Mouse (Mus musculus) heart, embryonic 15.5 days (tissue): ENCODE results near the gene Xpr1. TPM values are rescaled to one million over a fixed set of nuclear protein-coding genes. Genes with fewer than 3 reads are reported as not detected.

Source experiments
- ATAC-seq: fragments of 200-750 bp; cut with Nextera tagmentation; replicated peaks from 2 replicates; pipeline ENCODE4 v1.8.0; 2017; ENCODE audit warnings: low read depth, moderate TSS enrichment; ENCODE audit not compliant: insufficient number of reproducible peaks, insufficient read depth, low FRiP score
- H3K27ac ChIP-seq: fragments of 300-500 bp; sonication (generic); 2 replicates; pipeline ENCODE4 v1.5.1; 2015; ENCODE audit warnings: mild to moderate bottlenecking, inconsistent platforms
- H3K27me3 ChIP-seq: fragments of 300-500 bp; sonication (generic); 2 replicates; pipeline ENCODE4 v1.6.1; 2015; ENCODE audit warnings: inconsistent platforms
- H3K36me3 ChIP-seq: fragments of 300-500 bp; sonication (generic); 2 replicates; pipeline ENCODE4 v1.6.1; 2015; ENCODE audit warnings: mild to moderate bottlenecking, inconsistent platforms
- H3K4me1 ChIP-seq: fragments of 300-500 bp; sonication (generic); replicated peaks from 2 replicates; pipeline ENCODE4 v1.6.1; 2015; ENCODE audit warnings: inconsistent platforms
- H3K4me2 ChIP-seq: fragments of 300-500 bp; sonication (generic); 2 replicates; pipeline ENCODE4 v1.6.1; 2015; ENCODE audit warnings: inconsistent platforms, mild to moderate bottlenecking, moderate library complexity
- H3K4me3 ChIP-seq: fragments of 300-500 bp; sonication (generic); 2 replicates; pipeline ENCODE4 v1.5.1; 2015; ENCODE audit warnings: mild to moderate bottlenecking, inconsistent platforms
- H3K9ac ChIP-seq: fragments of 300-500 bp; sonication (generic); 2 replicates; pipeline ENCODE4 v1.6.1; 2015; ENCODE audit warnings: mild to moderate bottlenecking, inconsistent platforms
- H3K9me3 ChIP-seq: fragments of 300-500 bp; sonication (generic); replicated peaks from 2 replicates; pipeline ENCODE4 v1.6.1; 2016; ENCODE audit warnings: inconsistent platforms
- WGBS: fragments of 180-500 bp; shearing (Covaris S2); methylation state at CpG from one replicate; pipeline ENCODE4 v1.1.7; 2015; ENCODE audit warnings: mixed read lengths; 5-methylcytosine and 5-hydroxymethylcytosine counted together
- polyA plus RNA-seq: library from polyadenylated mRNA; unstranded; fragments of >200 nt; fragmentation: Nextera tagmentation; extraction: Ambion mirVana; gene quantifications from 2 replicates; pipeline ENCODE4 v1.2.1, GENCODE M21; 2015

Gene Xpr1
- polyA plus RNA-seq = 8.9 and 10.2 TPM in 2 replicates

GRCm38 (mm10) chr1:155416701-155417677 lies at the start of gene Xpr1:
TSS of gene Xpr1 (minus strand) at chr1:155417415.
- WGBS = under 1% methylated on average over 82 of the region's 82 CpGs
- ATAC-seq = peak; percentile 97
- H3K4me1 ChIP-seq = peaks cover 9% of the 10 kb centered on the region
- no peaks in the 10 kb centered on the region for H3K27me3 ChIP-seq
- peak within 1 kb of the TSS; percentile 75 for H3K9ac ChIP-seq
- H3K4me2 ChIP-seq = peak within 1 kb of the TSS; percentile 79
- no peaks in the 10 kb centered on the region for H3K9me3 ChIP-seq
- H3K27ac ChIP-seq = peak within 1 kb of the TSS; percentile 90
- H3K4me3 ChIP-seq = peak within 1 kb of the TSS; percentile 79
- H3K36me3 ChIP-seq = no peaks in the 10 kb centered on the region

GRCm38 (mm10) chr1:155463442-155463841 lies 46.2 kb upstream of the Xpr1 start:
- 72% methylated on average over 10 of the region's 10 CpGs for WGBS
- Histone ChIP-seq H3K4me3 (no peak overlapping the region), H3K36me3 (no peaks in the 10 kb centered on the region), H3K4me1 (no peaks in the 10 kb centered on the region), H3K27ac (no peak overlapping the region), H3K27me3 (no peaks in the 10 kb centered on the region), H3K9me3 (no peaks in the 10 kb centered on the region), H3K4me2 (no peak overlapping the region), H3K9ac (no peak overlapping the region)
- ATAC-seq = no peak

GRCm38 (mm10) chr1:155462582-155462981 lies 45.4 kb upstream of the Xpr1 start:
- Histone ChIP-seq H3K9me3 (no peaks in the 10 kb centered on the region), H3K27ac (no peak overlapping the region), H3K27me3 (no peaks in the 10 kb centered on the region), H3K36me3 (no peaks in the 10 kb centered on the region), H3K4me1 (no peaks in the 10 kb centered on the region), H3K4me3 (no peak overlapping the region), H3K4me2 (no peak overlapping the region), H3K9ac (no peak overlapping the region)
- WGBS = 71% methylated on average over 5 of the region's 5 CpGs
- ATAC-seq = no peak

GRCm38 (mm10) chr1:155457532-155457931 lies 40.3 kb upstream of the Xpr1 start:
- ATAC-seq = no peak

GRCm38 (mm10) chr1:155453180-155453579 lies 36.0 kb upstream of the Xpr1 start:
- no peak overlapping the region for H3K4me3 ChIP-seq
- H3K9ac ChIP-seq = no peak overlapping the region
- WGBS = 67% methylated on average over 8 of the region's 8 CpGs
- H3K4me2 ChIP-seq = no peak overlapping the region
- H3K9me3 ChIP-seq = no peaks in the 10 kb centered on the region
- no peaks in the 10 kb centered on the region for H3K36me3 ChIP-seq
- no peaks in the 10 kb centered on the region for H3K27me3 ChIP-seq
- 0 out of 2 replicates have a peak, but pooled peaks have one; percentile 18 for ATAC-seq
- H3K27ac ChIP-seq = no peak overlapping the region
- H3K4me1 ChIP-seq = no peaks in the 10 kb centered on the region

More at GRCm38 (mm10) chr1:155457532-155457931, 40.3 kb upstream of the Xpr1 start:
- H3K9me3 ChIP-seq = no peaks in the 10 kb centered on the region
- no peaks in the 10 kb centered on the region for H3K4me1 ChIP-seq
- H3K36me3 ChIP-seq = no peaks in the 10 kb centered on the region
- no peaks in the 10 kb centered on the region for H3K27me3 ChIP-seq
- H3K27ac ChIP-seq = no peak overlapping the region
- H3K9ac ChIP-seq = no peak overlapping the region
- no peak overlapping the region for H3K4me3 ChIP-seq
- no peak overlapping the region for H3K4me2 ChIP-seq
- 80% methylated on average over 7 of the region's 7 CpGs for WGBS

GRCm38 (mm10) chr1:155448932-155449331 lies 31.7 kb upstream of the Xpr1 start:
- WGBS = 64% methylated on average over 2 of the region's 2 CpGs
- H3K9ac ChIP-seq = no peak overlapping the region
- no peak overlapping the region for H3K4me2 ChIP-seq
- no peaks in the 10 kb centered on the region for H3K4me1 ChIP-seq
- no peaks in the 10 kb centered on the region for H3K27me3 ChIP-seq
- ATAC-seq = no peak
- H3K36me3 ChIP-seq = no peaks in the 10 kb centered on the region
- no peak overlapping the region for H3K4me3 ChIP-seq
- no peaks in the 10 kb centered on the region for H3K9me3 ChIP-seq
- H3K27ac ChIP-seq = no peak overlapping the region

GRCm38 (mm10) chr1:155447277-155447676 lies 30.1 kb upstream of the Xpr1 start:
- Histone ChIP-seq H3K9ac (no peak overlapping the region), H3K27me3 (no peaks in the 10 kb centered on the region), H3K9me3 (no peaks in the 10 kb centered on the region), H3K27ac (no peak overlapping the region), H3K36me3 (no peaks in the 10 kb centered on the region), H3K4me1 (no peaks in the 10 kb centered on the region), H3K4me2 (no peak overlapping the region), H3K4me3 (no peak overlapping the region)
- 61% methylated on average over 6 of the region's 6 CpGs for WGBS
- ATAC-seq = no peak

GRCm38 (mm10) chr1:155443115-155443514 lies 25.9 kb upstream of the Xpr1 start:
- no peak overlapping the region for H3K4me3 ChIP-seq
- no peak overlapping the region for H3K9ac ChIP-seq
- no peak overlapping the region for H3K4me2 ChIP-seq
- H3K36me3 ChIP-seq = no peaks in the 10 kb centered on the region
- no peaks in the 10 kb centered on the region for H3K27me3 ChIP-seq
- H3K27ac ChIP-seq = no peak overlapping the region
- no peaks in the 10 kb centered on the region for H3K4me1 ChIP-seq
- 87% methylated on average over 4 of the region's 4 CpGs for WGBS
- ATAC-seq = no peak
- H3K9me3 ChIP-seq = no peaks in the 10 kb centered on the region

- H3K36me3 ChIP-seq = no peaks in the 10 kb centered on the region
- WGBS = 61% methylated on average over 13 of the region's 13 CpGs
These were observed 25.3 kb upstream of the Xpr1 start for GRCm38 (mm10) chr1:155442521-155443001.

GRCm38 (mm10) chr1:155439551-155439950 lies 22.3 kb upstream of the Xpr1 start:
- Histone ChIP-seq H3K4me3 (no peak overlapping the region), H3K9ac (no peak overlapping the region), H3K36me3 (no peaks in the 10 kb centered on the region), H3K4me2 (no peak overlapping the region), H3K27me3 (no peaks in the 10 kb centered on the region), H3K9me3 (no peaks in the 10 kb centered on the region), H3K4me1 (no peaks in the 10 kb centered on the region), H3K27ac (no peak overlapping the region)
- no peak for ATAC-seq
- 74% methylated on average over 7 of the region's 7 CpGs for WGBS

More at GRCm38 (mm10) chr1:155442521-155443001, 25.3 kb upstream of the Xpr1 start:
- Histone ChIP-seq H3K27ac (no peak overlapping the region), H3K9me3 (no peaks in the 10 kb centered on the region), H3K27me3 (no peaks in the 10 kb centered on the region), H3K4me3 (no peak overlapping the region), H3K4me1 (no peaks in the 10 kb centered on the region), H3K4me2 (no peak overlapping the region), H3K9ac (no peak overlapping the region)
- no peak for ATAC-seq

- Histone ChIP-seq H3K4me2 (no peak overlapping the region), H3K9me3 (no peaks in the 10 kb centered on the region), H3K27me3 (no peaks in the 10 kb centered on the region), H3K4me3 (no peak overlapping the region), H3K27ac (no peak overlapping the region), H3K9ac (no peak overlapping the region), H3K4me1 (no peaks in the 10 kb centered on the region), H3K36me3 (no peaks in the 10 kb centered on the region)
- 50% methylated on average over 3 of the region's 3 CpGs for WGBS
- no peak for ATAC-seq
These were observed 21.3 kb upstream of the Xpr1 start for GRCm38 (mm10) chr1:155438525-155438924.
